Mouse (Mus musculus): ENCODE results near the gene Arhgef28. TPM values are rescaled to one million over a fixed set of nuclear protein-coding genes. Genes with fewer than 3 reads are reported as not detected.
A peak's percentile ranks its signal among the peaks of the same experiment; 100 is the strongest.

Arhgef28 gene
- total and polyA plus RNA-seq, 2 experiments from 2014 or later = 34.3 to 41.5 TPM

GRCm38 (mm10) chr13:97887558-97887957, 318.7 kb downstream of the Arhgef28 start:
- no peak for DNase-seq (ENCODE audit: low spot score)
- Histone ChIP-seq H3K9me3 (ENCODE audit: low read length) (no peaks in the 10 kb centered on the region), H3K36me3 (ENCODE audit: insufficient read depth, low read length) (no peaks in the 10 kb centered on the region), H3K4me2 (ENCODE audit: low read depth, low read length, poor library complexity, severe bottlenecking) (no peak overlapping the region), H3K9ac (replicated peaks; ENCODE audit: low read length, poor library complexity, severe bottlenecking) (no peak overlapping the region), H3K4me1 (ENCODE audit: insufficient read depth, low read length) (0 out of 2 replicates have a peak, but pooled peaks cover 8% of the 10 kb centered on the region), H3K27ac (ENCODE audit: low read depth, low read length) (no peak overlapping the region), H3K27me3 (ENCODE audit: insufficient read depth, low read length) (no peaks in the 10 kb centered on the region), H3K4me3 (ENCODE audit: low read depth, low read length) (no peak overlapping the region)
- no peak for ATAC-seq (ENCODE audit: low FRiP score)
- no peak for TF ChIP-seq CTCF (IDR thresholded peaks at IDR 0.05)
- 36% methylated on average over 7 of the region's 7 CpGs for WGBS

- no peak for TF ChIP-seq CTCF (IDR thresholded peaks at IDR 0.05)
- Histone ChIP-seq H3K36me3 (ENCODE audit: insufficient read depth, low read length) (no peaks in the 10 kb centered on the region), H3K4me3 (ENCODE audit: low read depth, low read length) (no peak overlapping the region), H3K4me2 (ENCODE audit: low read depth, low read length, poor library complexity, severe bottlenecking) (no peak overlapping the region), H3K4me1 (ENCODE audit: insufficient read depth, low read length) (0 out of 2 replicates have a peak, but pooled peaks cover 3% of the 10 kb centered on the region), H3K9ac (replicated peaks; ENCODE audit: low read length, poor library complexity, severe bottlenecking) (no peak overlapping the region), H3K9me3 (ENCODE audit: low read length) (no peaks in the 10 kb centered on the region), H3K27me3 (ENCODE audit: insufficient read depth, low read length) (no peaks in the 10 kb centered on the region), H3K27ac (ENCODE audit: low read depth, low read length) (no peak overlapping the region)
- DNase-seq (ENCODE audit: low spot score) (no peak), ATAC-seq (ENCODE audit: low FRiP score) (no peak)
- WGBS = 87% methylated on average over 10 of the region's 10 CpGs
Observed at GRCm38 (mm10) chr13:97883629-97884028, 322.6 kb downstream of the Arhgef28 start.

- Histone ChIP-seq H3K27ac (ENCODE audit: low read depth, low read length) (no peak overlapping the region), H3K36me3 (ENCODE audit: insufficient read depth, low read length) (no peaks in the 10 kb centered on the region), H3K9ac (replicated peaks; ENCODE audit: low read length, poor library complexity, severe bottlenecking) (no peak overlapping the region), H3K27me3 (ENCODE audit: insufficient read depth, low read length) (no peaks in the 10 kb centered on the region), H3K4me2 (ENCODE audit: low read depth, low read length, poor library complexity, severe bottlenecking) (no peak overlapping the region), H3K4me3 (ENCODE audit: low read depth, low read length) (no peak overlapping the region), H3K4me1 (ENCODE audit: insufficient read depth, low read length) (no peaks in the 10 kb centered on the region), H3K9me3 (ENCODE audit: low read length) (no peaks in the 10 kb centered on the region)
- WGBS = 53% methylated on average over 4 of the region's 4 CpGs
- DNase-seq (ENCODE audit: low spot score) = peak; percentile 26
- no peak for TF ChIP-seq CTCF (IDR thresholded peaks at IDR 0.05)
- ATAC-seq (ENCODE audit: low FRiP score) = no peak
Observed at GRCm38 (mm10) chr13:97876450-97876849, 329.8 kb downstream of the Arhgef28 start.

- ATAC-seq (ENCODE audit: low FRiP score) = no peak
- Histone ChIP-seq H3K36me3 (ENCODE audit: insufficient read depth, low read length) (no peaks in the 10 kb centered on the region), H3K4me1 (ENCODE audit: insufficient read depth, low read length) (no peaks in the 10 kb centered on the region), H3K9me3 (ENCODE audit: low read length) (no peaks in the 10 kb centered on the region), H3K4me3 (ENCODE audit: low read depth, low read length) (no peak overlapping the region), H3K27ac (ENCODE audit: low read depth, low read length) (no peak overlapping the region), H3K27me3 (ENCODE audit: insufficient read depth, low read length) (no peaks in the 10 kb centered on the region), H3K4me2 (ENCODE audit: low read depth, low read length, poor library complexity, severe bottlenecking) (no peak overlapping the region), H3K9ac (replicated peaks; ENCODE audit: low read length, poor library complexity, severe bottlenecking) (no peak overlapping the region)
- no peak for DNase-seq (ENCODE audit: low spot score)
- WGBS = 84% methylated on average over 6 of the region's 6 CpGs
- no peak for TF ChIP-seq CTCF (IDR thresholded peaks at IDR 0.05)
Observed at GRCm38 (mm10) chr13:97876031-97876430, 330.2 kb downstream of the Arhgef28 start.

- Histone ChIP-seq H3K4me3 (ENCODE audit: low read depth, low read length) (no peak overlapping the region), H3K27ac (ENCODE audit: low read depth, low read length) (no peak overlapping the region), H3K4me1 (ENCODE audit: insufficient read depth, low read length) (no peaks in the 10 kb centered on the region), H3K27me3 (ENCODE audit: insufficient read depth, low read length) (no peaks in the 10 kb centered on the region), H3K36me3 (ENCODE audit: insufficient read depth, low read length) (no peaks in the 10 kb centered on the region), H3K4me2 (ENCODE audit: low read depth, low read length, poor library complexity, severe bottlenecking) (no peak overlapping the region), H3K9me3 (ENCODE audit: low read length) (no peaks in the 10 kb centered on the region), H3K9ac (replicated peaks; ENCODE audit: low read length, poor library complexity, severe bottlenecking) (no peak overlapping the region)
- ATAC-seq (ENCODE audit: low FRiP score) (no peak), DNase-seq (ENCODE audit: low spot score) (no peak)
- 73% methylated on average over 12 of the region's 12 CpGs for WGBS
- no peak for TF ChIP-seq CTCF (IDR thresholded peaks at IDR 0.05)
Observed at GRCm38 (mm10) chr13:97869428-97869827, 336.8 kb downstream of the Arhgef28 start.

- H3K27me3 ChIP-seq (ENCODE audit: insufficient read depth, low read length) = no peaks in the 10 kb centered on the region
- H3K27ac ChIP-seq (ENCODE audit: low read depth, low read length) = no peak overlapping the region; the same call in 1 of the 2 replicates
- ATAC-seq (ENCODE audit: low FRiP score) (no peak), DNase-seq (ENCODE audit: low spot score) (peak; percentile 12)
- no peak overlapping the region for H3K9ac ChIP-seq (replicated peaks; ENCODE audit: low read length, poor library complexity, severe bottlenecking)
- H3K9me3 ChIP-seq (ENCODE audit: low read length) = no peaks in the 10 kb centered on the region
- no peak for TF ChIP-seq CTCF (IDR thresholded peaks at IDR 0.05)
- WGBS = 35% methylated on average over 13 of the region's 13 CpGs
- H3K4me2 ChIP-seq (ENCODE audit: low read depth, low read length, poor library complexity, severe bottlenecking) = no peak overlapping the region
- no peaks in the 10 kb centered on the region for H3K4me1 ChIP-seq (ENCODE audit: insufficient read depth, low read length)
- no peaks in the 10 kb centered on the region for H3K36me3 ChIP-seq (ENCODE audit: insufficient read depth, low read length)
- no peak overlapping the region for H3K4me3 ChIP-seq (ENCODE audit: low read depth, low read length)
Observed at GRCm38 (mm10) chr13:97867322-97867962, 338.8 kb downstream of the Arhgef28 start.

Measured in midbrain, postnatal 0 days (tissue).